Mouse (Mus musculus) myocyte (in vitro differentiated cells): ENCODE data around the gene Hba-a1.

Experiments used
- E2F4 ChIP-seq: IDR thresholded peaks from one replicate; pipeline ENCODE4 v1.6.1; 2011; ENCODE audit warnings: mild to moderate bottlenecking, control low read depth, moderate library complexity; ENCODE audit not compliant: insufficient read depth
- MAX ChIP-seq: IDR thresholded peaks from one replicate; pipeline ENCODE4 v1.6.1; 2011; ENCODE audit warnings: low read depth, mild to moderate bottlenecking, control low read depth
- MYOD1 ChIP-seq, 3 experiments: IDR thresholded peaks; one replicate each; pipeline ENCODE4 v1.6.1; 2011; ENCODE audit warnings: control low read depth in 2 of 3, low read depth in 2 of 3, mild to moderate bottlenecking in 2 of 3, moderate library complexity in 1 of 3; ENCODE audit not compliant: insufficient read length in 2 of 3, control insufficient read depth in 1 of 3
- MYOG ChIP-seq, 3 experiments: IDR thresholded peaks; one replicate each; pipeline ENCODE4 v1.6.1; 2011; ENCODE audit warnings: control low read depth in 2 of 3, low read depth in 2 of 3, mild to moderate bottlenecking in 2 of 3; ENCODE audit not compliant: insufficient read length in 2 of 3, control insufficient read depth in 1 of 3, insufficient read depth in 1 of 3
- POLR2A ChIP-seq: IDR thresholded peaks from one replicate; pipeline ENCODE4 v1.6.1; 2011; ENCODE audit warnings: low read depth, mild to moderate bottlenecking, control low read depth, moderate library complexity; ENCODE audit not compliant: insufficient read length
- POLR2AphosphoS2 ChIP-seq: IDR thresholded peaks from one replicate; pipeline ENCODE4 v1.6.1; 2011; ENCODE audit warnings: low read depth, control low read depth; ENCODE audit not compliant: insufficient read length
- TCF12 ChIP-seq: IDR thresholded peaks from one replicate; pipeline ENCODE4 v1.6.1; 2011; ENCODE audit warnings: mild to moderate bottlenecking, control low read depth; ENCODE audit not compliant: poor library complexity, insufficient read depth, severe bottlenecking
- USF1 ChIP-seq: IDR thresholded peaks from one replicate; pipeline ENCODE4 v1.6.1; 2011; ENCODE audit warnings: low read depth, mild to moderate bottlenecking, control low read depth, moderate library complexity

GRCm38 (mm10) chr11:32309446-32309845, 26.1 kb downstream of the Hba-a1 start:
- TF ChIP-seq MAX = no peak
- no peak for TF ChIP-seq POLR2A
- TF ChIP-seq USF1 = no peak
- TF ChIP-seq E2F4 = no peak
- no peak for TF ChIP-seq POLR2AphosphoS2
- TF ChIP-seq TCF12 = no peak
- TF ChIP-seq MYOG (IDR thresholded peaks at IDR 0.05; ENCODE audit: control insufficient read depth in 1 of 3, insufficient read depth in 1 of 3, insufficient read length in 2 of 3, low read depth in 2 of 3) = no peak
- no peak for TF ChIP-seq MYOD1 (IDR thresholded peaks at IDR 0.05; ENCODE audit: control insufficient read depth in 1 of 3, insufficient read length in 2 of 3, low read depth in 2 of 3)
